Mouse (Mus musculus) stomach, embryonic 15.5 days (tissue): Measurements from ENCODE around the gene Fam214a. TPM values are rescaled to one million over a fixed set of nuclear protein-coding genes. Genes with fewer than 3 reads are reported as not detected.

ENCODE experiments used
- ATAC-seq: fragments of 200-750 bp; cut with Nextera tagmentation; 2 replicates; pipeline ENCODE4 v1.8.0; 2017; ENCODE audit warnings: low read depth, moderate number of reproducible peaks, moderate TSS enrichment; ENCODE audit not compliant: insufficient read depth, low FRiP score
- H3K27ac ChIP-seq: fragments of 300-500 bp; sonication (generic); 2 replicates; pipeline ENCODE4 v1.5.1; 2015; ENCODE audit warnings: mild to moderate bottlenecking, inconsistent platforms
- H3K27me3 ChIP-seq: fragments of 300-500 bp; sonication (generic); replicated peaks from 2 replicates; pipeline ENCODE4 v1.6.1; 2015; ENCODE audit warnings: inconsistent platforms
- H3K36me3 ChIP-seq: fragments of 300-500 bp; sonication (generic); 2 replicates; pipeline ENCODE4 v1.6.1; 2015; ENCODE audit warnings: inconsistent platforms
- H3K4me1 ChIP-seq: fragments of 300-500 bp; sonication (generic); 2 replicates; pipeline ENCODE4 v1.6.1; 2015; ENCODE audit warnings: inconsistent platforms
- H3K4me2 ChIP-seq: fragments of 300-500 bp; sonication (generic); 2 replicates; pipeline ENCODE4 v1.6.1; 2015; ENCODE audit warnings: mild to moderate bottlenecking, inconsistent platforms
- H3K4me3 ChIP-seq: fragments of 300-500 bp; sonication (generic); replicated peaks from 2 replicates; pipeline ENCODE4 v1.5.1; 2015; ENCODE audit warnings: inconsistent platforms
- H3K9ac ChIP-seq: fragments of 300-500 bp; sonication (generic); 2 replicates; pipeline ENCODE4 v1.6.1; 2015; ENCODE audit warnings: inconsistent platforms
- H3K9me3 ChIP-seq: fragments of 300-500 bp; sonication (generic); 2 replicates; pipeline ENCODE4 v1.6.1; 2016; ENCODE audit warnings: inconsistent platforms
- WGBS: fragments of 180-500 bp; shearing (Covaris S2); methylation state at CpG from one replicate; pipeline ENCODE4 v1.1.7; 2015; 5-methylcytosine and 5-hydroxymethylcytosine counted together
- polyA plus RNA-seq: library from polyadenylated mRNA; unstranded; fragments of >200 nt; fragmentation: Nextera tagmentation; extraction: Ambion mirVana; gene quantifications from 2 replicates; pipeline ENCODE4 v1.2.1, GENCODE M21; 2015

Fam214a gene
- polyA plus RNA-seq, 1 experiment from 2014 or later = 9.1 TPM

DNA sequence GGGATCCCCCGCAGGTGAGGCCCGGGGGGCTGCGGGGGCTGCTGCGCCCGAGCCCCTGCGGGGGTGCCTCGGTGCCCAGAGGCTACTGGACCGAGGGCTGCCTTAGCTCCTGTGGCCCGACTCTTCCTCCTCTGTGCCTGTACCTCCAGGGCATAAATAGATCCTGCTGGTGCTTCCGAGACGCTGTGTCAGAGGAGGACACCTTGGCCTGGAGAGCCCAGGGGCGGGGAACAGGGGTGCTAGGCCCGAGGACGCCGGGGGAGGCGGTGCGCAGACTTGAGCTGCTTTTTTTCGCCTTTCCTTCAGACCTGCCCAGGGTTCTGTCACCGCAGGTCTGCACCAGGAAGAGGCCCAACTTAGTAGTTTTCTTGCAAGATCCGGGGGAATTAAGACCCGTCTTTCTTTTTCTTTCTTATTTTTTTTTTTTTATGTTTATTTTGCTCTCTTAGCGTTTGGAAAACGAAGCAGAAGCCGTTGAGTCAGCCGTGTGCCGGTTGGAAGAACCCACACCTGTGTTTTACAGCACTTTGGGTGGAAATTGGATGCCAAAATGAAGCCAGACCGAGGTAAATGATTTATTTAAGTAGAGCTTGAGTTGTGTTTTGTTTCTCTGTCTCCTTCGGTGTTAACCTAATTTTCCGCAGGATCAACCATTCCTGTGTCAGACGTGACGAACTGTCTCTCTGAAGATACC is 728 bp downstream of the Fam214a start:
- H3K27ac ChIP-seq = peak overlapping the region; percentile 98
- H3K9me3 ChIP-seq = no peaks in the 10 kb centered on the region
- WGBS = 4% methylated on average over 31 of the region's 31 CpGs
- H3K4me1 ChIP-seq = peaks cover 14% of the 10 kb centered on the region; the same call in 1 of the 2 replicates
- peak overlapping the region; percentile 93 for H3K9ac ChIP-seq
- no peaks in the 10 kb centered on the region for H3K27me3 ChIP-seq
- peak overlapping the region; percentile 87 for H3K4me2 ChIP-seq
- peak overlapping the region; percentile 98 for H3K4me3 ChIP-seq
- H3K36me3 ChIP-seq = peaks cover 6% of the 10 kb centered on the region; the same call in 1 of the 2 replicates
- ATAC-seq = peak; percentile 69; the same call in 1 of the 2 replicates

DNA sequence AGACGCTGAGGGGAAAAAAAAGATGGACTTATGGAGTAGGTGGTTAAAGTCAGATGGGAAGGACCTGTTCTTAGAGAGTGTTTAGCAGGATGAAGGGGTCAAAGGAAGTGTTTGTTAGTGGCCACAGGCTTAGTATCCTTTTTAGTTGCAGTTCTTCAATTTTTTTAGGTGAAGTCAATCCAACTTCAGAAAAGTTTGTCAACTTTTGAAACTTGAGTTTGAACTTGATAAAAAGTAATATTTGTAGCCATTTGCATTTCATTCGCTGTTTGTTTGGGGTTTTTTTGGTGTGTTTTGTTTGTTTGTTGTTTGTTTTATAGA is 1.2 kb downstream of the Fam214a start:
- no peak for ATAC-seq
- Histone ChIP-seq H3K4me2 (peak overlapping the region; percentile 87), H3K4me3 (peak overlapping the region; percentile 98), H3K9ac (0 out of 2 replicates have a peak overlapping the region, but pooled peaks have one; percentile 93), H3K4me1 (peaks cover 14% of the 10 kb centered on the region; the same call in 1 of the 2 replicates), H3K27ac (peak overlapping the region; percentile 98; the same call in 1 of the 2 replicates), H3K36me3 (peaks cover 7% of the 10 kb centered on the region; the same call in 1 of the 2 replicates), H3K9me3 (no peaks in the 10 kb centered on the region), H3K27me3 (no peaks in the 10 kb centered on the region)
- WGBS = 51% methylated on average over 2 of the region's 2 CpGs

DNA sequence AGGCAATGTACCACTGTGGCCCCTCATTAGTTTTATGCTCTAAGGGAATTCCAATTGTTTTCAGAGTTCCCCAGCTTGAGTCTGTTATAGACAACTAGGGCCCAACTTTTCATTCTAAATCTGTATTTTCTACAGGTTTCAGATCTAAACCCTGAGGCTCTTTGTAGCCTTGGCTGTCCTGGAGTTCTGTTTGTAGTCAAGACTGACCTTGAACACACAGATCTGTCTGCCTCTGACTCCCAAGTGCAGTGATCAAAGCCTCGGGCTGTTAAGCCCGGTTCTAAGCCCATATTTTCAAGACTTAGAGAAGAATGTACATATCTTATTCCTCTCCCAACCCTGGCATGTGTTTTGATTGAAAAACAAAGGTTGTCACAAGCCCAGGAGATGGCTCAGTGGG is 1.7 kb downstream of the Fam214a start:
- Histone ChIP-seq H3K36me3 (peaks cover 7% of the 10 kb centered on the region; the same call in 1 of the 2 replicates), H3K4me3 (no peak overlapping the region), H3K27me3 (no peaks in the 10 kb centered on the region), H3K9ac (no peak overlapping the region), H3K9me3 (no peaks in the 10 kb centered on the region), H3K4me2 (peak overlapping the region; percentile 87; the same call in 1 of the 2 replicates), H3K4me1 (peaks cover 14% of the 10 kb centered on the region; the same call in 1 of the 2 replicates), H3K27ac (no peak overlapping the region)
- no peak for ATAC-seq
- 68% methylated on average over 2 of the region's 2 CpGs for WGBS

DNA sequence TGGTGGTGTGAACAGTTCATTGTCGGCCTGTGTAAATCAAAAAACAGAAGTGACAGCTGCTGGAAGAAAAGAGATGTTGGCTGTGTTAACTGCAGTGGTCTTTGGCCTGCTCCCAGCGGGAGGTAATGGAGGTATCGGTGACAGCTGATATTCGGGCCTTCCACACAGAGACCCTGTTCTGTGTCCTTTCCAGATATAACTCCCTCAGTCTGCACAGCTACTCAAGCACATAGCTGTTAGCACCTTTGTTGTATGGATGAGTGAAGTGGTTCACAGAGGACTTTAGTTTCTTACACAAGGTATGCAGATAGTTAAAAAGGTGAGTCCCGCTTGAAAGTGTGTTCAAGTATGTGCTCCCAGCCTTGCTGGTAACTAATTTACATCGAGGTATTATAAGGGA is 7.9 kb downstream of the Fam214a start:
- Histone ChIP-seq H3K9ac (no peak overlapping the region), H3K27me3 (no peaks in the 10 kb centered on the region), H3K9me3 (no peaks in the 10 kb centered on the region), H3K4me3 (no peak overlapping the region), H3K4me2 (no peak overlapping the region), H3K4me1 (no peaks in the 10 kb centered on the region), H3K27ac (no peak overlapping the region), H3K36me3 (peaks cover 7% of the 10 kb centered on the region; the same call in 1 of the 2 replicates)
- no peak for ATAC-seq
- 64% methylated on average over 6 of the region's 6 CpGs for WGBS

DNA sequence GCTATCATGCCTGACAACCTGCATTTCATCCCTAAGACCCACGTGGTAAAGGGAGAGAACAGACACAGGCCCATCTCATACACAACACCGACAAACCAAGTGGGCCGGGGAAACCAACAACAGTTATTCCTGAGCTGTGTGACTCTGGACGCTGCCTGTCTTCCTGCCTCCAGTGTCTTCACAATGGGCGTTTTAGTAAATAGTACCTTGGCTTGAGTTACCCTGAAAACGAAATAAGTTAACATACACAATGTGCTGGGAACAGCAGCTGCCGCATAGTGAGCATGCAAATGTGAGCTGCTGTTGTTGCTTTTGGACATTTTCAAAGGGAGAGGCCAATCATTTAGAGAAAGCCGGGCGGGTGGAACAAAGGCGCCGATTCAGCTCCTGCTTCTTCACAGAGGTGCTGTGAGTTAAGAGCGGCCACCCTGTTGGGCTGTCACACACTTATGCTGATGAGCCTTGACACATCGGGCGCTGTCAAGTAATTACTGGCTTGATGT is 8.4 kb downstream of the Fam214a start:
- peaks cover 4% of the 10 kb centered on the region; the same call in 1 of the 2 replicates for H3K36me3 ChIP-seq
- H3K4me3 ChIP-seq = no peak overlapping the region
- no peak overlapping the region for H3K4me2 ChIP-seq
- H3K27ac ChIP-seq = no peak overlapping the region
- H3K27me3 ChIP-seq = no peaks in the 10 kb centered on the region
- ATAC-seq = no peak
- no peak overlapping the region for H3K9ac ChIP-seq
- 39% methylated on average over 14 of the region's 14 CpGs for WGBS
- H3K4me1 ChIP-seq = no peaks in the 10 kb centered on the region
- H3K9me3 ChIP-seq = no peaks in the 10 kb centered on the region

DNA sequence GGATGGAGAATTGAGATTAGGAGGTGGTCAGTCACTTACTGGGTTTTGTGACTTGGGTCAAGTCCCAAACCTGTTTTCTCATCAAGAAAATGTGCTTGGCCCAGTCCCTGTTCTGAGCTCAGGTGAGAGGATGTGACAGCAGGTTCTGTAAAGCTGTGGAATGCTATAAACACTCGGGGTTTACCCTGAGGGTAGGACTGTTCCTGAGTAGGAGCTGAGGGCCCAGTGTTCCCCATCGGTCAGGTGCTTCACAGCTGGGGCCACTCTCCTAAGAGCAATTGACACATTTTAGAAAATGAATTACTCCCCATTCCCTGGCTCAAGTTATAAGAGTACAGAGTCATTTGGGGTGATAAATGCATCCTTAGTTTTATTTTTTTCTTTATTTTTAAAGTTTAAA is 11.3 kb downstream of the Fam214a start:
- no peaks in the 10 kb centered on the region for H3K27me3 ChIP-seq
- no peak overlapping the region for H3K9ac ChIP-seq
- 70% methylated on average over 2 of the region's 2 CpGs for WGBS

DNA sequence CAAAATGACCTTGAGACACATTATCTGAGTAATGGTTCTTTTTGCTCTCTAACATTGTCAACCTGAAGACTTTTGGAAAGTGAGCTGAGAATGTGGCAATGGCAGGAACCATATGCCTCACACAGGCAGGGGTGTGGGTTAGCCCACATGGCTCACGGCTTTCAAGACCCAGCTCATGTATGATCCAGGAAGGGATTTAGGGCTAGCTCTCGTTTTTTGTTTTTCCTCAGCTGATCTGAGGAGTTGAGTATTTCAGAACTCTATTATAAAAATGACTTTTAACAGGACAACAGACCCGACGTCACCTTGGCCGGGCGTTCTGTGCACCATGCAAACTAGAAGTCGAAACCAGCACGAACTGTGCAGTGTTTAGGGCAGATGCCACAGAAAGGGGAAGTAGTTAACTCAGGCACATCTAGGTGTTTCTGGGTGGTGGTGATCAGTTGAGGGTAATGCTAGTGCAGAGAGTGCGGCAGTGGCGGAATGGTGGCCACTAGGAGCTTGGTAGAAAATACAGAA is 12.2 kb downstream of the Fam214a start:
- H3K27me3 ChIP-seq = no peaks in the 10 kb centered on the region
- H3K36me3 ChIP-seq = no peaks in the 10 kb centered on the region
- no peaks in the 10 kb centered on the region for H3K9me3 ChIP-seq
- H3K9ac ChIP-seq = no peak overlapping the region
- no peak for ATAC-seq
- H3K27ac ChIP-seq = no peak overlapping the region
- no peaks in the 10 kb centered on the region for H3K4me1 ChIP-seq
- no peak overlapping the region for H3K4me2 ChIP-seq
- 87% methylated on average over 10 of the region's 10 CpGs for WGBS
- H3K4me3 ChIP-seq = no peak overlapping the region

More for the DNA sequence above, 11.3 kb downstream of the Fam214a start:
- H3K27ac ChIP-seq = no peak overlapping the region
- no peak overlapping the region for H3K4me3 ChIP-seq
- no peaks in the 10 kb centered on the region for H3K36me3 ChIP-seq
- no peaks in the 10 kb centered on the region for H3K4me1 ChIP-seq
- no peak for ATAC-seq
- H3K9me3 ChIP-seq = no peaks in the 10 kb centered on the region
- H3K4me2 ChIP-seq = no peak overlapping the region

DNA sequence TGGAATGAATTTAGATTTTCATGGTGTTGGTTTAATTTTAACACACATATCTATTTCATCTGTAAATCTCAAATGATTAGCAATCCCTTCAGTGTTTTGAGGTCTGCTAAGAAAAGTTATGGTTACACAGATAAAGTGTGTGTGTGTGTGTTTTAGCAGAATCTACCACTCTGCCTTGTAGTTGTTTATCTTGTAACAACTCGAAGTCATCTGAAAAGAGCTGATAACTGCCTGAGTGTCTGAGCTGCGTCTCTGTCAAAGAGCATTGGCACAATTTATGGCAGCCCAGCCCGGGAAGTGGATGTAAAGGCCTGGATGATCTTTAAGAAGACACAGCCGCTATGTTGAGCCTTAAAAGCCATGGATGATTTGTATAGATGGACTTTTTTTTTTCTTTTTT is 13.5 kb downstream of the Fam214a start:
- H3K36me3 ChIP-seq = no peaks in the 10 kb centered on the region
- 39% methylated on average over 4 of the region's 4 CpGs for WGBS
- no peak for ATAC-seq

DNA sequence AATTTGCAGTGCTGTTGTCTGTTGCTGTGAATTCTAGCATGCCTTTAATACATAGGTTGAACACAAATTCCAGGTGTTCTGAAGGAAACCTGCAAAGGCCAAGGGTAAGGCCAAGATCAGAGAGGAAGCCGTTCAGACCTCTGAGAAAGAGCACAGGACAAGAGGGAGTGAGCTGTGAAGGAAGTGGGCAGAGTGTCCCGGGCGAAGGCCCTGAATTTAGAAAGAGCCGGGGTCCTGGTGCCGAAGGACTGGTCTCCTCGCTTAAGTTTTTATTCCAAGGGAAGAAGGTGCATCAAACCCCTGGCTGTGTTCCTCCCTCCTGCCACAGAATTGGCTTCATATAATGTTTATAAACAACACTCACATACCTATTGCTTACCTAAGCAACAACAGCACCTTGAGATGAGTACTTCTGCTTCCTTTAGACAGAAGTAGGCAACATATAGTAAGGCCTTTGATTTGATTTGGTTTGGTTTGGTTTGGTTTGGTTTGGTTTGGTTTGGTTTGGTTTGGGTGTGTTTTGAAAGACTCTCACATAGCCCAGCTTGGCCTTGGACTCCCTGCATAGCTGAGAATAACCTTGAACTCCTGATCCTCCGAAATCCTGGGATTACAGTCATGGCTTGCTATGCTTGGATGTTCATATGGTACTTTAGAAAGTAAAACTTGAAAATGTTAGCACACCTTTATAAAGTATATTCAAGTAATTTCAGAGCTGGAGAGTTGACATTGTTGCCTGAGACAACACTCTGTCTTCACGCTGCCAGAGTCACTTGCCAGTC is 16.2 kb downstream of the Fam214a start:
- no peak overlapping the region for H3K4me2 ChIP-seq
- no peaks in the 10 kb centered on the region for H3K36me3 ChIP-seq
- no peak overlapping the region for H3K27ac ChIP-seq
- no peak overlapping the region for H3K4me3 ChIP-seq
- H3K9ac ChIP-seq = no peak overlapping the region
- ATAC-seq = no peak
- H3K27me3 ChIP-seq = no peaks in the 10 kb centered on the region
- no peaks in the 10 kb centered on the region for H3K9me3 ChIP-seq
- WGBS = 86% methylated on average over 8 of the region's 8 CpGs
- no peaks in the 10 kb centered on the region for H3K4me1 ChIP-seq

More for the DNA sequence above, 13.5 kb downstream of the Fam214a start:
- H3K9ac ChIP-seq = no peak overlapping the region
- no peaks in the 10 kb centered on the region for H3K4me1 ChIP-seq
- no peaks in the 10 kb centered on the region for H3K9me3 ChIP-seq
- H3K27ac ChIP-seq = no peak overlapping the region
- no peak overlapping the region for H3K4me3 ChIP-seq
- no peak overlapping the region for H3K4me2 ChIP-seq
- H3K27me3 ChIP-seq = no peaks in the 10 kb centered on the region

DNA sequence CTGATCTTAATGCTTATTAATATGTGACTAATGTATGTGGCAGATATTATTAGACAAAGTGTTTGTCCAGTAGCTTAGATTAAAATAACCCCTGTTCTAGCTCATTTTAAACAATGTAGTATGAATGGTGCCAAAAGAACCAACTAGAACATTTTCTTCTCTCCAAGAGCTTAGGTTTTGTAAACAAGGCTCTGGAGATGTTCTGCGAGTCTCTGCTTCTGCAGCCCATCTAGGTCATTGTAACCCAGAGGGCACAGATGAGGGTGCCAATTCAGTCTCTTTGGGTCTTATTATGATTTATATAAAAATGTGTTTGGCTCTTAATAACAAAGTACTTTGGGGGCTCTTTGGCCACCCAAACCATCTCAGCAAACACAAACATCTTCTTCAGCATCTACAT is 17.9 kb downstream of the Fam214a start:
- Histone ChIP-seq H3K27ac (no peak overlapping the region), H3K4me1 (peaks cover 14% of the 10 kb centered on the region), H3K36me3 (no peaks in the 10 kb centered on the region), H3K27me3 (no peaks in the 10 kb centered on the region), H3K4me2 (no peak overlapping the region), H3K9me3 (no peaks in the 10 kb centered on the region), H3K9ac (no peak overlapping the region), H3K4me3 (no peak overlapping the region)
- ATAC-seq = no peak
- WGBS = 49% methylated on average over 1 of the region's 1 CpGs

DNA sequence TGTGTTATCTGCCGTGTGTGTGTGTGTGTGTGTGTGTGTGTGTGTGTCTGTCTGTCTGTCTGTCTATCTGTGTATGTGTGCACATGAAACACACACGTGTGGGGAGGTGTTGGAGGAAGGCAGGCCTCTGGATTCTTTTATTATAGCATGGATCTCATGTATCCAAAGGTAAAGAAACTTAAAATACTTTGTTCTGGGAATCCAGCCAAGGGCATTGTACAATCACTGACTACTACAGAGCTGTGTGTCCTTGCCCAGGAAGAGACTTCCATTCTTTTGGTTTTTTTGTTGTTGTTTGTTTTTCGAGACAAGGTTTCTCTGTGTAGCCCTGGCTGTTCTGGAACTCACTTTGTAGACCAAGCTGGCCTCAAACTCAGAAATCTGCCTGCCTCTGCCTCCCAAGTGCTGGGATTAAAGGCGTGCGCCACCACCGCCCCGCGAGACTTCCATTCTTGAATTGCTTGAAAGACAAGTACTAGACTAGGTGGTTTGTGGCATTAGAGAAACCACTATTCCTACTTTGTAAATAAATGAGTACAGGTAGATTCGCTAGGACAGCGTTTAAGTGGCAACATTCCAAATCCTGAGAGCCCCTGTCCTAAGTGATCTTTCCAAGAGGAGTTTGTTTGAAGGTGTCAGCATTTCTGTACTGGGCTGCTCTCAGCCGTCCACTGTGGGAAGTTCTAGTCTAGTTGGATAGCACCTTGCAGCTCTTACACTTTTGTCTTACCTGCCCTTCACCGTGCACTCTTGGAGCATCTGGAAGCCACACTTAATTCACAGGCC is 18.7 kb downstream of the Fam214a start:
- Histone ChIP-seq H3K9ac (no peak overlapping the region), H3K4me1 (peaks cover 15% of the 10 kb centered on the region), H3K9me3 (no peaks in the 10 kb centered on the region), H3K4me2 (no peak overlapping the region), H3K27me3 (no peaks in the 10 kb centered on the region), H3K4me3 (no peak overlapping the region), H3K36me3 (no peaks in the 10 kb centered on the region), H3K27ac (no peak overlapping the region)
- 86% methylated on average over 12 of the region's 12 CpGs for WGBS
- ATAC-seq = no peak
